Mouse (Mus musculus) forebrain, postnatal 0 days (tissue): ENCODE results near the gene Nrl. TPM values are rescaled to one million over a fixed set of nuclear protein-coding genes. Genes with fewer than 3 reads are reported as not detected.
A peak's percentile ranks its signal among the peaks of the same experiment; 100 is the strongest.

Experiments
- ATAC-seq: fragments of 200-750 bp; cut with Nextera tagmentation; 2 replicates; pipeline ENCODE4 v1.8.0; 2017; ENCODE audit warnings: mild to moderate bottlenecking, moderate library complexity
- DNase-seq: peaks from one replicate; pipeline ENCODE4 v3.0.0-alpha.2; 2015
- H3K27ac ChIP-seq: fragments of 300-500 bp; sonication (generic); 2 replicates; pipeline ENCODE4 v1.5.1; 2014; ENCODE audit warnings: low read depth, mild to moderate bottlenecking, antibody characterized with exemption, low read length, moderate library complexity, mixed read lengths
- H3K27me3 ChIP-seq: fragments of 300-500 bp; sonication (generic); 2 replicates; pipeline ENCODE4 v1.6.1; 2014; ENCODE audit warnings: mild to moderate bottlenecking, low read length, mixed read lengths; ENCODE audit not compliant: insufficient read depth
- H3K36me3 ChIP-seq: fragments of 300-500 bp; sonication (generic); 2 replicates; pipeline ENCODE4 v1.6.1; 2014; ENCODE audit warnings: mild to moderate bottlenecking, moderate library complexity; ENCODE audit not compliant: insufficient read depth
- H3K4me1 ChIP-seq: fragments of 300-500 bp; sonication (generic); 2 replicates; pipeline ENCODE4 v1.6.1; 2014; ENCODE audit warnings: antibody characterized with exemption; ENCODE audit not compliant: insufficient read depth
- H3K4me2 ChIP-seq: fragments of 300-500 bp; sonication (generic); 2 replicates; pipeline ENCODE4 v1.6.1; 2014; ENCODE audit warnings: low read depth, mild to moderate bottlenecking, moderate library complexity
- H3K4me3 ChIP-seq: fragments of 300-500 bp; sonication (generic); 2 replicates; pipeline ENCODE4 v1.5.1; 2014; ENCODE audit warnings: low read depth, low read length, mixed read lengths
- H3K9ac ChIP-seq: fragments of 300-500 bp; sonication (generic); 2 replicates; pipeline ENCODE4 v1.6.1; 2014; ENCODE audit warnings: mild to moderate bottlenecking
- H3K9me3 ChIP-seq: fragments of 300-500 bp; sonication (generic); 2 replicates; pipeline ENCODE4 v1.6.1; 2016; ENCODE audit warnings: low read length
- CTCF ChIP-seq: sonication (generic); IDR thresholded peaks from 2 replicates; pipeline ENCODE4 v1.5.1; 2016; ENCODE audit warnings: antibody characterized with exemption, control low read depth, low read depth
- WGBS: fragments of 180-500 bp; shearing (Covaris S2); extraction: QIAGEN DNeasy Blood & Tissue Kit; methylation state at CpG from one replicate; pipeline ENCODE4 v1.1.7; 2014; 5-methylcytosine and 5-hydroxymethylcytosine counted together
- polyA plus RNA-seq: library from polyadenylated mRNA; unstranded; fragments of >200 nt; fragmentation: Nextera tagmentation; extraction: Ambion mirVana; gene quantifications from 2 replicates; pipeline ENCODE4 v1.2.1, GENCODE M21; 2015
- total RNA-seq: library from RNA; depleted of rRNA; stranded (reverse); fragments of >200 nt; gene quantifications from 2 replicates; pipeline ENCODE4 v1.2.3, GENCODE M21; 2014; rRNA removed

Gene Nrl
- total RNA-seq (2.0 and 2.7 TPM in 2 replicates), polyA plus RNA-seq (0.21 TPM in 1 of 2 replicates, not detected in the other)

GRCm38 (mm10) chr14:55524785-55525184, at the start of gene Nrl:
Nrl (minus strand) TSS chr14:55524981.
- DNase-seq: no peak
- 39% methylated on average over 8 of the region's 8 CpGs for WGBS

GRCm38 (mm10) chr14:55571760-55572159, 47.0 kb upstream of the Nrl start:
- H3K9ac ChIP-seq: no peak overlapping the region
- ATAC-seq: no peak
- H3K9me3 ChIP-seq: no peaks in the 10 kb centered on the region
- H3K27ac ChIP-seq: no peak overlapping the region
- peaks cover 34% of the 10 kb centered on the region for H3K36me3 ChIP-seq
- no peak overlapping the region for H3K4me3 ChIP-seq
- H3K4me1 ChIP-seq: no peaks in the 10 kb centered on the region
- no peak overlapping the region for H3K4me2 ChIP-seq
- DNase-seq: no peak
- H3K27me3 ChIP-seq: no peaks in the 10 kb centered on the region
- no peak for TF ChIP-seq CTCF

More at GRCm38 (mm10) chr14:55524785-55525184, at the start of gene Nrl:
- no peak for TF ChIP-seq CTCF
- Histone ChIP-seq H3K9me3 (no peaks in the 10 kb centered on the region), H3K27ac (no peak within 1 kb of the TSS), H3K4me3 (no peak within 1 kb of the TSS), H3K36me3 (no peaks in the 10 kb centered on the region), H3K4me1 (no peaks in the 10 kb centered on the region), H3K27me3 (no peaks in the 10 kb centered on the region), H3K4me2 (no peak within 1 kb of the TSS), H3K9ac (no peak within 1 kb of the TSS)
- no peak for ATAC-seq

GRCm38 (mm10) chr14:55570588-55570987, 45.8 kb upstream of the Nrl start:
- ATAC-seq (no peak), DNase-seq (no peak)
- Histone ChIP-seq H3K4me3 (no peak overlapping the region), H3K36me3 (peaks cover 46% of the 10 kb centered on the region), H3K4me1 (no peaks in the 10 kb centered on the region), H3K9ac (no peak overlapping the region), H3K4me2 (no peak overlapping the region), H3K27me3 (no peaks in the 10 kb centered on the region), H3K27ac (no peak overlapping the region), H3K9me3 (no peaks in the 10 kb centered on the region)
- no peak for TF ChIP-seq CTCF
- WGBS: 93% methylated on average over 2 of the region's 2 CpGs

GRCm38 (mm10) chr14:55567496-55567895, 42.7 kb upstream of the Nrl start:
- H3K36me3 ChIP-seq: peaks cover 68% of the 10 kb centered on the region
- 90% methylated on average over 3 of the region's 3 CpGs for WGBS

DNA sequence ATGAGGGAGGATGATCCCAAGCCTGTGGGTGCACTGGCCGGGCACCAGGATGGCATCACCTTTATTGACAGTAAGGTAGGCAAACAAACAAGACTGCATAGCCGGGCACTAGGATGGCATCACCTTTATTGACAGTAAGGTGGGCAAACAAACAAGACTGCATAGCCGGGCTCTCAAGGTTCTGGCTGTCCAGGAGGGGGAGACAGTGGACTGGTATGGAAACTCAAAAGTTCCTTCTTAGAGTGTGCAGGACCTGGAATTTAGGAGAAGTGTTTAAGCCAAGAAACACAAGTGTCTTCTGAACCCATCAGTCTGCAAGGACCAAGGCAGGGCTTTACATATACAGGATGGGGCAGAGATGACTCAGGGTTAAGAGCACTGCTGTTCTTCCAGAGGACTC, 41.0 kb upstream of the Nrl start:
- peaks cover 68% of the 10 kb centered on the region for H3K36me3 ChIP-seq
- H3K9ac ChIP-seq: no peak overlapping the region
- no peak overlapping the region for H3K27ac ChIP-seq
- H3K9me3 ChIP-seq: no peaks in the 10 kb centered on the region
- peak; percentile 19; the same call in 1 of the 2 replicates for TF ChIP-seq CTCF
- H3K4me3 ChIP-seq: no peak overlapping the region
- peaks cover 9% of the 10 kb centered on the region for H3K4me1 ChIP-seq
- no peak overlapping the region for H3K4me2 ChIP-seq
- H3K27me3 ChIP-seq: no peaks in the 10 kb centered on the region
- DNase-seq (no peak), ATAC-seq (no peak)
- WGBS: 88% methylated on average over 3 of the region's 3 CpGs

More at GRCm38 (mm10) chr14:55567496-55567895, 42.7 kb upstream of the Nrl start:
- H3K4me3 ChIP-seq: no peak overlapping the region
- ATAC-seq: no peak
- H3K4me1 ChIP-seq: no peaks in the 10 kb centered on the region
- no peak overlapping the region for H3K4me2 ChIP-seq
- H3K9ac ChIP-seq: no peak overlapping the region
- H3K9me3 ChIP-seq: no peaks in the 10 kb centered on the region
- no peaks in the 10 kb centered on the region for H3K27me3 ChIP-seq
- no peak for TF ChIP-seq CTCF
- DNase-seq: no peak
- no peak overlapping the region for H3K27ac ChIP-seq

GRCm38 (mm10) chr14:55563249-55563648, 38.5 kb upstream of the Nrl start:
- no peak overlapping the region for H3K9ac ChIP-seq
- 93% methylated on average over 11 of the region's 11 CpGs for WGBS

DNA sequence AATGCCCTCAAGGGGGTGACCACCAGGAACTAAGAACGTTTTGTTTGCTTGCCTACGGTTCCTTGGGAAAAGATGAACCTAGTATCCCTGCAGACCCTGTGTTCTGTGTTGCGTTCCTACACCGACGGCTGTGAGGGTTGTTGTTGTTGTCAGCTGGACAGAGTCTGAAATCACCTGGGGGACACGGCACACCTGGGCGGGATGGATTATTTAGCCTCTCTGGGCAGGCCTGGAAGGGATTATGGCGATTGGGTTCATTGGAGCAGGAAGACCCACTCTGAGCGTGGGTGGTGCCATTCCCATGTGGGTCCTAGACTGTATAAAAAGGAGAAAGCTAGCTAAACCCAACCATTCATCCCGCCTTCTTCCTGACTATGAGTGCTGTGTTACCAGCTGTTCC, 37.1 kb upstream of the Nrl start:
- Histone ChIP-seq H3K4me3 (no peak overlapping the region), H3K27ac (no peak overlapping the region), H3K9ac (no peak overlapping the region), H3K36me3 (peaks cover 36% of the 10 kb centered on the region), H3K4me2 (peak overlapping the region; percentile 74; the same call in 1 of the 2 replicates), H3K4me1 (peaks cover 9% of the 10 kb centered on the region), H3K9me3 (no peaks in the 10 kb centered on the region), H3K27me3 (no peaks in the 10 kb centered on the region)
- 93% methylated on average over 10 of the region's 10 CpGs for WGBS
- TF ChIP-seq CTCF: no peak
- DNase-seq: no peak
- no peak for ATAC-seq

More at GRCm38 (mm10) chr14:55563249-55563648, 38.5 kb upstream of the Nrl start:
- Histone ChIP-seq H3K4me3 (no peak overlapping the region), H3K4me2 (no peak overlapping the region), H3K27me3 (no peaks in the 10 kb centered on the region), H3K9me3 (no peaks in the 10 kb centered on the region), H3K27ac (no peak overlapping the region), H3K36me3 (peaks cover 50% of the 10 kb centered on the region), H3K4me1 (peaks cover 9% of the 10 kb centered on the region)
- ATAC-seq (no peak), DNase-seq (no peak)
- TF ChIP-seq CTCF: no peak
